Mouse (Mus musculus) G1E (cell line): ENCODE results near the gene Atrnl1.

Experiments
- CTCF ChIP-seq: IDR thresholded peaks from 2 replicates; pipeline ENCODE4 v1.5.1; 2012; ENCODE audit warnings: low read depth, low read length, inconsistent platforms, mixed read lengths
- GATA2 ChIP-seq: IDR thresholded peaks from 2 replicates; pipeline ENCODE4 v1.6.1; 2012; ENCODE audit warnings: low read depth, low read length, inconsistent platforms, borderline replicate concordance
- POLR2AphosphoS5 ChIP-seq: IDR thresholded peaks from 2 replicates; pipeline ENCODE4 v1.6.1; 2012; ENCODE audit warnings: low read depth, low read length, inconsistent platforms; ENCODE audit not compliant: insufficient replicate concordance
- TAL1 ChIP-seq: conservative IDR thresholded peaks from 2 replicates; pipeline ENCODE4 v1.6.1; 2012; ENCODE audit warnings: low read depth, low read length, inconsistent platforms, mixed read lengths

DNA sequence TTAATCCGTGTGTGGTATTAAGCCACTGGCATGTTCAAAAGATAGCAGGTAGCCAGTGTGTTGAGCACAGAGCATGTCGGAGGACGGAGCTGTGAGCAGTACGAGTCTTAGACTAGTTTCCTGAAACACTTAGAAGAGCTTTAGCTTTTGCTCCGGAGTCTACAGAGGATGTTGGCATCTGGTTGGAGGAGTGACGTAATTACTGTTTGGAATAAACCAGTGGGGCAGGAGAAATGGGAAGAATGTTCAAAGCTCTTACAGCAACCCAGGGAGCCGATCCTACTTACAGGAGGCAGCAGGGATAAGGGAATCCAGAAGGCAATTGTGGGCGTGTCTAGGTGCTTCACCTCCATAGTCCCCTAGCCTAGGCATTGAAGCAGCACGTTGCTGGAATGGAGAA, 21.3 kb upstream of the Atrnl1 start:
- no peak for TF ChIP-seq CTCF
- TF ChIP-seq POLR2AphosphoS5 = no peak
- no peak for TF ChIP-seq GATA2
- TF ChIP-seq TAL1 = no peak
